Comparison of ENCODE assay signal across 7 mouse cellular contexts in the genomic region with DNA sequence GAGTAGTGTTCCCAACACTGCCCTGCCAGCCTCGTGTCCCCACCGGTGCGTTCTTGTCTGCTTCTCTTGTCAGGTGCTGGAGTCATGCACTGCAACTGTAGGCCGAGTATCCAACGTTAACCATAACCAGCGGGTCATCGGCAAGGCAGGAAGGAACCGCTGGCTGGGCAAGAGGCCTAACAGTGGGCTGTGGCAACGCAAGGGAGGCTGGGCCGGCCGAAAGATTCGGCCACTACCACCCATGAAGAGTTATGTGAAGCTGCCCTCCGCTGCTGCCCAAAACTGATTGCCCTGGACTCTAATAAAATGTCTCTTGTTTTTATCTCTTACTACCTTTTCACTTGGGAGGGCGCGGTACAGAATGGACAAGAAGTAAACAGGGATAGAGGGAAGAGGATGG. TPM values are rescaled to one million over a fixed set of nuclear protein-coding genes. Genes with fewer than 3 reads are reported as not detected.
DNase-seq lines count a peak whose midpoint lies in the region; ATAC-seq lines count a peak whose summit lies in the region.

No protein-coding gene starts in this region.

- H3K9ac ChIP-seq in lung, embryonic 16.5 days (ENCODE audit: low read length): peak overlapping the region; percentile 80
- peak overlapping the region; percentile 91 for H3K9ac ChIP-seq in neural tube, embryonic 15.5 days (replicated peaks)

- DNase-seq in lung, postnatal 10 days: no peak
- DNase-seq in forebrain, embryonic 10.5 days (ENCODE audit: extremely low spot score, low spot score): no peak
- peak; percentile 45 to 62 for DNase-seq in kidney, postnatal 4 days
- DNase-seq in layer of hippocampus, adult 9-10 months (ENCODE audit: low spot score): no peak

- 0 out of 2 replicates have a peak, but pooled peaks cover 3% of the 10 kb centered on the region for H3K9me3 ChIP-seq in lung, embryonic 16.5 days (ENCODE audit: control insufficient read depth, low read length)
- no peaks in the 10 kb centered on the region for H3K9me3 ChIP-seq in forebrain, embryonic 10.5 days
- no peaks in the 10 kb centered on the region for H3K9me3 ChIP-seq in neural tube, embryonic 15.5 days (replicated peaks)

- H3K36me3 ChIP-seq in lung, embryonic 16.5 days (ENCODE audit: control insufficient read depth, insufficient read depth, low read length): peaks cover 25% of the 10 kb centered on the region
- peaks cover 49% of the 10 kb centered on the region for H3K36me3 ChIP-seq in forebrain, embryonic 10.5 days (replicated peaks)
- peaks cover 31% of the 10 kb centered on the region for H3K36me3 ChIP-seq in neural tube, embryonic 15.5 days

- peak overlapping the region; percentile 67 for H3K4me2 ChIP-seq in lung, embryonic 16.5 days (ENCODE audit: low read depth, low read length)
- peak overlapping the region; percentile 87 for H3K4me2 ChIP-seq in neural tube, embryonic 15.5 days

- H3K27ac ChIP-seq in lung, embryonic 16.5 days (ENCODE audit: low read length): peak overlapping the region; percentile 97
- H3K27ac ChIP-seq in forebrain, embryonic 10.5 days: peak overlapping the region; percentile 96
- peak overlapping the region; percentile 98 for H3K27ac ChIP-seq in neural tube, embryonic 15.5 days (replicated peaks)

- WGBS in lung, embryonic 16.5 days: 22% methylated on average over 15 of the region's 15 CpGs
- 40% methylated on average over 15 of the region's 15 CpGs for WGBS in forebrain, embryonic 10.5 days
- WGBS in neural tube, embryonic 15.5 days: 29% methylated on average over 15 of the region's 15 CpGs

- no peaks in the 10 kb centered on the region for H3K27me3 ChIP-seq in lung, embryonic 16.5 days (ENCODE audit: control insufficient read depth, insufficient read depth, low read depth, low read length)
- H3K27me3 ChIP-seq in forebrain, embryonic 10.5 days (ENCODE audit: poor library complexity, severe bottlenecking): no peaks in the 10 kb centered on the region
- no peaks in the 10 kb centered on the region for H3K27me3 ChIP-seq in neural tube, embryonic 15.5 days (replicated peaks)

- peaks cover 39% of the 10 kb centered on the region for H3K4me1 ChIP-seq in lung, embryonic 16.5 days (replicated peaks; ENCODE audit: control insufficient read depth, insufficient read depth, low read length)
- H3K4me1 ChIP-seq in forebrain, embryonic 10.5 days: peaks cover 54% of the 10 kb centered on the region
- H3K4me1 ChIP-seq in neural tube, embryonic 15.5 days: peaks cover 58% of the 10 kb centered on the region

- H3K4me3 ChIP-seq in lung, embryonic 16.5 days (ENCODE audit: low read length): peak overlapping the region; percentile 79
- H3K4me3 ChIP-seq in forebrain, embryonic 10.5 days: peak overlapping the region; percentile 72
- peak overlapping the region; percentile 72 for H3K4me3 ChIP-seq in neural tube, embryonic 15.5 days (replicated peaks)

- no peak for ATAC-seq in lung, embryonic 16.5 days (ENCODE audit: low read depth)
- no peak for ATAC-seq in neural tube, embryonic 15.5 days (ENCODE audit: low FRiP score)
- no peak for ATAC-seq in frontal cortex, adult (ENCODE audit: low TSS enrichment)

RNA-seq across cellular contexts. Expression of a gene that starts 0.3 kb away (rescaled TPM):
- polyA plus RNA-seq in lung, embryonic 16.5 days (2015; fragmentation: Nextera tagmentation; extraction: Ambion mirVana): 49.1 and 50.8 TPM in 2 replicates
- polyA plus RNA-seq in forebrain, embryonic 10.5 days (2016; fragmentation: Nextera tagmentation; extraction: Ambion mirVana): 38.0 and 40.9 TPM in 2 replicates
- polyA plus RNA-seq in neural tube, embryonic 15.5 days (2015; fragmentation: Nextera tagmentation; extraction: Ambion mirVana): 37.1 and 40.1 TPM in 2 replicates

RNA-seq across cellular contexts. Expression of a gene that starts 3.8 kb away (rescaled TPM):
- 93.0 and 97.4 TPM in 2 replicates for polyA plus RNA-seq in lung, embryonic 16.5 days (2015; fragmentation: Nextera tagmentation; extraction: Ambion mirVana)
- 136 and 137 TPM in 2 replicates for polyA plus RNA-seq in forebrain, embryonic 10.5 days (2016; fragmentation: Nextera tagmentation; extraction: Ambion mirVana)
- polyA plus RNA-seq in neural tube, embryonic 15.5 days (2015; fragmentation: Nextera tagmentation; extraction: Ambion mirVana): 64.9 and 80.5 TPM in 2 replicates

RNA-seq across cellular contexts. Expression of a gene that starts 4.0 kb away (rescaled TPM):
- polyA plus RNA-seq in lung, embryonic 16.5 days (2015; fragmentation: Nextera tagmentation; extraction: Ambion mirVana): 27.6 and 30.8 TPM in 2 replicates
- 29.1 and 31.8 TPM in 2 replicates for polyA plus RNA-seq in forebrain, embryonic 10.5 days (2016; fragmentation: Nextera tagmentation; extraction: Ambion mirVana)
- 31.8 and 32.3 TPM in 2 replicates for polyA plus RNA-seq in neural tube, embryonic 15.5 days (2015; fragmentation: Nextera tagmentation; extraction: Ambion mirVana)

RNA-seq across cellular contexts. Expression of a gene that starts 20.5 kb away (rescaled TPM):
- polyA plus RNA-seq in lung, embryonic 16.5 days (2015; fragmentation: Nextera tagmentation; extraction: Ambion mirVana): 141 and 143 TPM in 2 replicates
- polyA plus RNA-seq in forebrain, embryonic 10.5 days (2016; fragmentation: Nextera tagmentation; extraction: Ambion mirVana): 66.0 and 68.4 TPM in 2 replicates
- polyA plus RNA-seq in neural tube, embryonic 15.5 days (2015; fragmentation: Nextera tagmentation; extraction: Ambion mirVana): 29.3 and 41.7 TPM in 2 replicates

RNA-seq across cellular contexts. Expression of a gene that starts 24.3 kb away (rescaled TPM):
- 51.4 and 51.6 TPM in 2 replicates for polyA plus RNA-seq in lung, embryonic 16.5 days (2015; fragmentation: Nextera tagmentation; extraction: Ambion mirVana)
- polyA plus RNA-seq in forebrain, embryonic 10.5 days (2016; fragmentation: Nextera tagmentation; extraction: Ambion mirVana): 69.0 and 70.1 TPM in 2 replicates
- 53.5 and 59.1 TPM in 2 replicates for polyA plus RNA-seq in neural tube, embryonic 15.5 days (2015; fragmentation: Nextera tagmentation; extraction: Ambion mirVana)

Comparison
In these comparisons a context has a peak if more than half of its experiments do, and no peak if none do; other contexts are left out.
1. DNase-seq: peak in kidney, postnatal 4 days (2 of 2); none in lung, postnatal 10 days (single experiment), forebrain, embryonic 10.5 days (single experiment) and layer of hippocampus, adult 9-10 months (single experiment).
2. Peak in every context shown above with its lines, with median percentiles within 50 percentile points of each other: H3K27ac ChIP-seq and H3K4me3 ChIP-seq.